Mouse (Mus musculus): ENCODE results near the gene Pycr1. TPM values are rescaled to one million over a fixed set of nuclear protein-coding genes. Genes with fewer than 3 reads are reported as not detected.

The Pycr1 gene
- polyA plus RNA-seq, 1 experiment from 2014 or later, result not detected

Other genes starting within 250 kb of the Pycr1 start
- 38.6 to 47.8 TPM (median 45.8 TPM) in 3 replicates for gene Nploc4, start 206.1 kb downstream of the Pycr1 start, polyA plus RNA-seq (2018)
- 0.54 to 2.3 TPM (median 1.5 TPM) in 3 replicates for gene Tspan10, start 201.1 kb downstream of the Pycr1 start, polyA plus RNA-seq (2018)
- 0.32 TPM in 1 of 3 replicates, not detected in the others for gene Pde6g, start 190.3 kb downstream of the Pycr1 start, polyA plus RNA-seq (2018)
- 2.6 to 10.4 TPM (median 6.3 TPM) in 3 replicates for gene Oxld1, start 185.7 kb downstream of the Pycr1 start, polyA plus RNA-seq (2018)
- 11.7 to 12.7 TPM (median 11.8 TPM) in 3 replicates for gene Ccdc137, start 185.7 kb downstream of the Pycr1 start, polyA plus RNA-seq (2018)
- 11.8 to 16.5 TPM (median 14.2 TPM) in 3 replicates for gene Arl16, start 176.2 kb downstream of the Pycr1 start, polyA plus RNA-seq (2018)
- 28.2 to 81.1 TPM (median 37.6 TPM) in 3 replicates for gene Mrpl12, start 159.2 kb downstream of the Pycr1 start, polyA plus RNA-seq (2018)
- gene Slc25a10, start 151.9 kb downstream of the Pycr1 start, polyA plus RNA-seq (2018), result 29.6 to 61.7 TPM (median 44.6 TPM) in 3 replicates
- 0.09 TPM in 1 of 3 replicates, not detected in the others for gene Gcgr, start 113.1 kb downstream of the Pycr1 start, polyA plus RNA-seq (2018)
- gene Mcrip1, start 94.0 kb downstream of the Pycr1 start, polyA plus RNA-seq (2018), result 36.9 to 60.9 TPM (median 57.7 TPM) in 3 replicates
- gene Ppp1r27, start 92.6 kb downstream of the Pycr1 start, polyA plus RNA-seq (2018), result not detected in 3 replicates
- 294 to 442 TPM (median 388 TPM) in 3 replicates for gene P4hb, start 70.5 kb downstream of the Pycr1 start, polyA plus RNA-seq (2018)
- 662 to 966 TPM (median 875 TPM) in 3 replicates for gene Arhgdia, start 62.1 kb downstream of the Pycr1 start, polyA plus RNA-seq (2018)
- 34.3 to 88.6 TPM (median 41.5 TPM) in 3 replicates for gene Alyref, start 45.4 kb downstream of the Pycr1 start, polyA plus RNA-seq (2018)
- 40.4 to 78.6 TPM (median 76.2 TPM) in 3 replicates for gene Anapc11, start 45.3 kb downstream of the Pycr1 start, polyA plus RNA-seq (2018)
- gene Npb, start 35.3 kb downstream of the Pycr1 start, polyA plus RNA-seq (2018), result not detected in 3 replicates
- gene Pcyt2, start 25.8 kb downstream of the Pycr1 start, polyA plus RNA-seq (2018), result 23.8 to 69.4 TPM (median 36.2 TPM) in 3 replicates
- 37.3 to 77.5 TPM (median 50.4 TPM) in 3 replicates for gene Sirt7, start 18.5 kb downstream of the Pycr1 start, polyA plus RNA-seq (2018)
- 18.1 to 68.2 TPM (median 39.6 TPM) in 3 replicates for gene Mafg, start 10.2 kb downstream of the Pycr1 start, polyA plus RNA-seq (2018)
- gene Myadml2, start 4.4 kb upstream of the Pycr1 start, polyA plus RNA-seq (2018), result not detected in 3 replicates
- gene Notum, start 17.4 kb upstream of the Pycr1 start, polyA plus RNA-seq (2018), result not detected in 3 replicates
- gene Aspscr1, start 29.2 kb upstream of the Pycr1 start, polyA plus RNA-seq (2018), result 21.6 to 38.8 TPM (median 34.8 TPM) in 3 replicates
- 70.5 to 93.2 TPM (median 84.4 TPM) in 3 replicates for gene Cenpx, start 70.0 kb upstream of the Pycr1 start, polyA plus RNA-seq (2018)
- 8.8 to 16.3 TPM (median 8.9 TPM) in 3 replicates for gene Lrrc45, start 70.2 kb upstream of the Pycr1 start, polyA plus RNA-seq (2018)
- gene Rac3, start 77.7 kb upstream of the Pycr1 start, polyA plus RNA-seq (2018), result 5.4 to 14.4 TPM (median 7.5 TPM) in 3 replicates
- 50.0 to 96.7 TPM (median 78.2 TPM) in 3 replicates for gene Dcxr, start 83.5 kb upstream of the Pycr1 start, polyA plus RNA-seq (2018)
- gene Cbr2, start 88.3 kb upstream of the Pycr1 start, polyA plus RNA-seq (2018), result 26.0 to 63.7 TPM (median 28.8 TPM) in 3 replicates
- 3.8 to 12.6 TPM (median 5.1 TPM) in 3 replicates for gene Hmga1b, start 119.0 kb upstream of the Pycr1 start, polyA plus RNA-seq (2018)
- 12.9 to 16.2 TPM (median 15.6 TPM) in 3 replicates for gene Rfng, start 140.4 kb upstream of the Pycr1 start, polyA plus RNA-seq (2018)
- gene Gps1, start 140.5 kb upstream of the Pycr1 start, polyA plus RNA-seq (2018), result 31.8 to 85.4 TPM (median 49.9 TPM) in 3 replicates
- gene Dus1l, start 152.6 kb upstream of the Pycr1 start, polyA plus RNA-seq (2018), result 17.1 to 33.6 TPM (median 26.6 TPM) in 3 replicates
- gene Fasn, start 180.8 kb upstream of the Pycr1 start, polyA plus RNA-seq (2018), result 20.8 to 45.3 TPM (median 23.6 TPM) in 3 replicates